Mouse (Mus musculus) kidney, postnatal 14 days (tissue): ENCODE results near the gene Fndc10.
"Not testable (repeated sequence)": the region's sequence is repeated elsewhere in the genome, so short reads cannot be mapped to it uniquely, and the experiment has no call there.

Experiments
- DNase-seq: peaks from one replicate; pipeline ENCODE4 v3.0.0; 2022; ENCODE audit warnings: mixed read lengths

The Fndc10 gene

GRCm38 (mm10) chr4:155694111-155694481 lies at the start of gene Fndc10:
Gene Fndc10, plus strand, starts transcription at chr4:155694342.
- DNase-seq: peak; percentile 70

- not testable (repeated sequence) for DNase-seq
Observed at GRCm38 (mm10) chr4:155645308-155645707, 48.8 kb upstream of the Fndc10 start, which contains the start of gene Gm10563. Gene Gm10563, minus strand, starts transcription at chr4:155645408.

GRCm38 (mm10) chr4:155645721-155646120 lies 48.4 kb upstream of the Fndc10 start:
- no peak for DNase-seq

DNA sequence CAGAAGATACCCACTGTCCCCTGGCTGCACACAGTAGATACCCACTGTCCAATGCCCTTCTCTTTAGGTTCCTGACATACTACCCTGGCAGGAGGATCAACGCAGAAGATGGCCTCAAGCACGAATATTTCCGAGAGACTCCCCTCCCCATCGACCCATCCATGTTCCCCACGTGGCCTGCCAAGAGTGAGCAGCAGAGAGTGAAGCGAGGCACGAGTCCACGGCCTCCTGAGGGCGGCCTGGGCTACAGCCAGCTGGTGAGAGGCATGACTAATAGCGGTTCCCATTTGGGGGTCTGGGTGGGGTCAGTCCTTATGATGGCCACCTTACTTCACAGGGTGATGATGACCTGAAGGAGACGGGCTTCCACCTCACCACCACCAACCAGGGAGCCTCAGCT lies 44.8 kb upstream of the Fndc10 start:
- DNase-seq: no peak

DNA sequence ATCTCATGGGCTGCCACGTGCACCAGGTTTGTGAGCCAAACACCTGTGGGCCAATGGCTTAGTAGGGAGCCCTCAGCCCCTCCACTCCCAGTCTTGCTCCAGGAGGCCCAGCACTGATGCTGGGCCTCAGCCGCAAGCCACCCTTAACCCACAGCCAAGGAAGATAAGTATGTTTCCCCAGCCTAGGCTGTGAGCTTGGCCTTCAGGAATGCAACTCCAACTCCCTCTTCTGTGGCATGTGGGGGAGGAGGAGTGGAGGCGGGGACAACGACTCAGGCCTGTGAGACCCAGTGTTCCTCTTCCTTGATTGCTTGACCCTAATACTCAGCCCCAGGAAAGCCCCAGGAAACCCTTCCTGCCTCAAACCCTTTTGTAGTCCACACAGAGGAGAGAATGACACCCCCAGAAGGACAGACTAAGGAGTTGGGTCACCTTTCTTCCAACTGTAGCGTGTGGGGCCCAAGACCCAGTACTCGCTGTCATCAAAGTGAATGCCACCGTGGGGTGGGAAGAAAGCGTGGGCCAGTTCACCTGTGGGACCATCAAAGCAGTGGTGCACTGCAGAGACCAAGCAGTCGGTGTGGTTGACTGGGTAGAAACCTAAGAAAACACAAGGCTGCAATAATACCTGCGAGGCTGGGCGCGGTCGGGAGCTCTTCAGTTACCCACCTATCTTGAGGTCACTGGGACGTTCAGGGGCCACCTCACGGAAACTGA lies 42.4 kb upstream of the Fndc10 start:
- DNase-seq: peak; percentile 59

DNA sequence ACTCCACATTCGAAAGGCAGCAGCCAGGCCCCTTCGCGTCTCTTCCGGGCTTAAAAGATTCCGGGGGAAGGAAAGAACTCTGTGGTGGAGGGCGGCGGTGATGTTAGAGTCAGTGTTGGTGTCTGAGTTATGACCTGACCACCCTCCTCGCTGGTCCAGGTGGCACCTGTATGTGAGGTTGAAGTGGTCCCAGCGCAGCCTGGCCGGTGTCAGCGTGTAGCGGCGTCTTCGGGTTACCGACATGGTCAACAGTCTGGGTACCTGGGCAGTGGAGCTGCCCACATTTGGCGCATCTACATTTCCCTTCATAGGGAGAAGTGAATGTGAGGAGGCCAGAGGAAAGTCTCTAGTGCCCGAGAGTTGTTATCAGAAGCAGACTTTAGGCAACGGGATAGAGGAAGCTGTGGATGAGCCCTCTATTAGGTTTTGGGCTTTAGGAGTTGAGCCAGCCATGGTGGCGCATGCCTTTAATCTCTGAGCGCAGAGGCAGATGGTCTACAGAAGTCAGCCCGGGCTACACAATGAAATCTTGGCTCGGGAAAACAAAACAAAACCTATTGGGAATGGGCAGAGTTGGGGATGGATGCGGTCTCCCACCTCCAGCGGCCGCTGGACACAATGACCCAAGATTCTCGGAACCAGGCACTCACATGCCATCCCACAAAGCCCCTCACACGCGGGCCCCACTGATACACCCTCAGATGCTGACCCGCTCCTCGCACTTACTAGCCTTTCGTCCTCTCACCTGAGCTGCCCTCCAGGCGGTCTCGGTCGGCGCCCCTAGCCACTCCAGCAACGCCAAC lies 41.7 kb upstream of the Fndc10 start:
- DNase-seq: no peak

DNA sequence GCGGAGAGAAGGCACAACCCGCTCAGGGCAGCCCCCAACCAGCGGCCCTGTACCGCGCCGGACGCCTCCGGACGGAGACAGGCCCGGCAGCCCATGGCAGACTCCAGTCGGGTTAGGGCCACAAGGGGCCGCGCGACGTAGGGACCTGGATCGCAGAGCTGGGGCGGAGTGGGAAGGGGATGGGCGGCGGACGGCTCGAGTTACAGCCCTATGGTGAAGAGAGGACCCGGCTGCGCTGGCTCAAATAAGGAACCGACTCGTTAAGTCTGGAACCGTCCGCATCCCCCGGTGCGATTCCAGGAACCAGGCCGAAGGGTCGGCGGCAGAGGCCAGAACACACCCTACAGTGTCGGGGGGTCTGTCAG lies 41.1 kb upstream of the Fndc10 start, which contains the start of gene Mmp23:
Mmp23 (minus strand) TSS at position 299 of the 365 bp plus-strand sequence.
- peak; percentile 62 for DNase-seq

DNA sequence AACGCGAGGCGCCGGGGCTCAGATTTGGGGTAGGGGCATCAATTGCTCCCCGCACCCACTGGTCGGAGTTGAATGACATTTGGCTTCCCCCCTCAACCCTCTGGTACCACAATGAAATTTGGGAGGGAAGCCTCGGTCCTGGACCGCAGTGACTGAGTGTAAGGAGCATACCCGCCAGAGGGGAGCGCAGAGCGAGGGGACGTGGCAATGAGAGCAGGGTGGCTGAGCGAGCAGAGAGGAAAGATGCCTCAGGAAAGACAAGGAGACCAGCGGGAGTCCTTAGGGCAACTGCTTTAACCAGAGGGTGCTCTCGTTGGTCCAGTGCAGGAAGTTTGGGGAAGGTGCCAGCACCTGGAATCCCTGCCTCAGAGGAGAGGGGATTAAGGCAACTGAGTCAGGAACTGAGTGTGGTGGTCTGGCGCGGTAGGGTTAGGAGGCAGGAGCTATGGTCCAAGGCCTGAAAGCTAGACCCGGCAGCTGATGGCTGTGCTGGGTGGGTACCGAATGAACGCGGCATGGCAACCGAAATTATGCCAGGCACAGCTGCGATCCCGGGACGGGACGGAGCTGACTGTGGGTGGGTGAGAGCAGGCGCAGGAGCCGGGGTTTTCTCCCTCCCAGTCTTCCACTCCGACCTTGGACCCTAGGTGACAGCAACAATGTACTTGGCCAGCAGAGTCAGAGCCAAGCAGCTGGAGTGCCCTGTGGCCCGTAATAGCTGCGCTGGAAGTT lies 40.5 kb upstream of the Fndc10 start:
- DNase-seq: peak; percentile 32

DNA sequence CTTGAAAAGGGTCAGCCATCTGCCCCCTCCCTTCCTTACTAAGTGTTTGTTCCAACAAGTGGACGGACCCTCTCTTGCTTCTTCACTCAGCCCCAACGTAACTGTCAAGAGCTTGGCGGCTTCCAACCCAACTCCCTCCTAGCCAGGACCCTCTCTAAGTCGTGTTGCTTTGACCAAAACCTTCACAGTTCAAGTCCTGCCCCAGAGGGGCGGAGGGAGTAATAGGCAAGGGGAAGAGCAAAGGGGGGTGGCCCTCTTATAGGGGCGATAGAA lies 40.0 kb upstream of the Fndc10 start:
- no peak for DNase-seq

DNA sequence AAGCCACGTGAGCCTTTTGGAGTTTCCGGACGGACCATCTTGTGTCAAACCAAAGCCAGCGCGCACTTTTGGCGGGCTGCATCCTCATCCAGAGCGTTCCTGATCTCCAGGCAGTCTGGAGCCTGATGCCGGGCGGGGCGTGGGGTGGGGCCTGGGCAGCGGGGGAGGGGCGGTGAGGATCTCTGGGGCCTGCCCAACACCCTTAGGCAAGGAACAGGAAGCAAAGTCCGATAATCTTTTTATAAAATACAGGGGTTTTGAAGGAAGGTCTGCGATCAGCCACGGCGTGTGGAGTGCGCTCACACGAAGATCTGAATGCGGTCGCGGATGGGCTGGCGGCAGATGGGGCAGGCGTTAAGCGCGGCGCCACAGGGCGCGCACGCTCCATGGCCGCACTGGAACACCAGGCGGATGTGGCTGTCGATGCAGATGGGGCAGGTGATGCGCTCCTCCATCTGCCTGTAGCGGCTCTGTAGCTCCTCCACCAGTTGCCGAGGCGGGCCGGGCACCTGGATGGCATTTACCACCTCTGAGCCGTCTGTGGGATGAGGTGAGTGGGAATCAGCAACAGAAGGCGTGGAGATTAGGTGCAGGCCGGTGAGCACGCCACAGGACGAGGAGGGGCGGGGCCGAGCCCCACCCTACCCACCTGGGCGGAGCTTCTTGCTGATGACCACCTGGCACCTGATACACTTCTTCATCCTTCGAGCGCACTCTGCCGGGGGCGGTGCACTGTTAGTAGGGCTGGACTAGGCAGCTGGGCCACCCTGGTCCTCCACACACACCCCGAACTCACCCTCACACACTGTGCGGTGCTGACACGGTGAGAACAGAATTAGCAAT lies 39.5 kb upstream of the Fndc10 start:
- peak; percentile 61 for DNase-seq

- no peak for DNase-seq
Observed at GRCm38 (mm10) chr4:155656214-155656751, 37.9 kb upstream of the Fndc10 start.

- DNase-seq: no peak
Observed at GRCm38 (mm10) chr4:155658961-155659360, 35.2 kb upstream of the Fndc10 start.

GRCm38 (mm10) chr4:155660641-155661040 lies 33.5 kb upstream of the Fndc10 start:
- no peak for DNase-seq

DNA sequence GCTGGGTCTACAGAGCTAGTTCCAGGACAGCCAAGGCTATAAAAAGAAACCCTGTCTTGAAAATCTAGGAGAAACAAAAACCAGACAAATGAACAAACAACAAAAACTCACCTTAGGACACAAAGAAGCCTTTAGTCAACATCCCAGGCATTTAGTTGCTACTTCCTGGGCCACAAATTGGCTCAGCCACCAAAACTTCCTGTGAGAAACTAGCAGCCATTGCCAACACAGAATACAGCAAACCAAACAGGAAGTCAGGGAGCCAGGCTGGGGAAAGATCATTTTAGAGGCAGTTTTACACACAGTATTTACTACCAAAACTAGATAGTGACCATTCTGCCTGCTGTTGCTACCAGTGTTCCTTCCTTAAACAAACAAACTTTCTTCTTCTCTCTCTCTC lies 27.2 kb upstream of the Fndc10 start:
- DNase-seq: no peak

- DNase-seq: peak; percentile 98
Observed at GRCm38 (mm10) chr4:155668689-155669597, 25.2 kb upstream of the Fndc10 start, which contains the start of gene Mib2. Gene Mib2, minus strand, starts transcription at chr4:155669198.

DNA sequence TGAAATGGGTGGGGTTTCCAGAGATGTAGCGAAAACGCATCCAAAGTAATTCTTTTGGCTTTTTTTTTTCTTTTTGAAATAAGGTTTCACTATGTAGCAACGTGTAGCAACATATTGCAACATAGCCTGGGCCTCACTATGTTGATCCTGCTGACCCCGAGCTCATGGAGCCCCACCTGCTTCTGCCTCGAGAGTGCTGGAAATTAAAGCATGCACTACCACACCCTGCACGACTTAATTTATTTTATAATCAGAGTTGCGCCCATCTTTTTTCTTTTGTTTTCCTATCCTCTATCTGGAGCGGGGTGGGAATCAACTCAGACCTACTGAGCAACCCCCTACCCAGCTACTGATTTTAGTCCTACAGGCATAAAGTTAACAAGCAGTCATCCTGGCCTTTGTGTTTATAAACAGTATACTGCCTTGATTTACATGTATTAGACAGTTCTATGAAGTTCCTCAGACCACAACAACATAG lies 24.5 kb upstream of the Fndc10 start:
- DNase-seq: no peak

DNA sequence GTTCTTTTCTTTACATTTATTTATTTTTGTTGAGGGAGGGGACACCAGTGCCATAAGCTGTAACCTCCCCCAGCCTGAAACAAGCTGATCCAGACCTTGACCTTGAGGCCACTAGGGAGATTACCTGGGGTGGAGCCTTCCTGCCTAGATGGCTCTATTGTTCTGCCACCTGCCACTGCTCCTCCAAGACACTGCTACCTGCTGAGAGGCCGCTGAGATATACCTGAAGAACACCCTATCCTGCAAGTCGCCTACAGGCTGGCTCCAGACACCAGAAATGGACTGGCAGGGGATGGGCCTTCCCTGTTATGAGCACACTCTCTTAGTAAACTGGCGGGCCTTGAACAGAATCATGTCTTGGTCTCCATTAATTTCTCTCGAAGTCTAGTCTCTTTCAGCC lies 23.9 kb upstream of the Fndc10 start:
- DNase-seq: not testable (repeated sequence)

- DNase-seq: no peak
Observed at GRCm38 (mm10) chr4:155672082-155672481, 22.1 kb upstream of the Fndc10 start.

GRCm38 (mm10) chr4:155675991-155676390 lies 18.2 kb upstream of the Fndc10 start:
- DNase-seq: peak; percentile 46

GRCm38 (mm10) chr4:155683670-155684277 lies 10.4 kb upstream of the Fndc10 start:
- DNase-seq: not testable (repeated sequence)

GRCm38 (mm10) chr4:155687764-155688163 lies 6.4 kb upstream of the Fndc10 start:
- DNase-seq: not testable (repeated sequence)
